Mouse (Mus musculus) CH12.LX (cell line): ENCODE measurements around the gene Snx30.

Experiments used
- CHD1 ChIP-seq: IDR thresholded peaks from 2 replicates; pipeline ENCODE4 v1.6.1; 2012; ENCODE audit warnings: low read depth, low read length, improper control_type of control experiment, inconsistent platforms
- CHD2 ChIP-seq: IDR thresholded peaks from 2 replicates; pipeline ENCODE4 v1.6.1; 2011; ENCODE audit warnings: low read length, improper control_type of control experiment
- CTCF ChIP-seq, 2 experiments: IDR thresholded peaks in 1 of 2; conservative IDR thresholded peaks in 1 of 2; 2 replicates each; pipeline ENCODE4 v1.5.1; 2011 to 2012; ENCODE audit warnings: low read depth in 2 of 2, low read length in 2 of 2, improper control_type of control experiment in 1 of 2, inconsistent platforms in 1 of 2, mild to moderate bottlenecking in 1 of 2, moderate library complexity in 1 of 2
- IRF4 ChIP-seq: IDR thresholded peaks from 2 replicates; pipeline ENCODE4 v1.6.1; 2014; ENCODE audit warnings: low read depth, mild to moderate bottlenecking, inconsistent platforms, low read length, improper control_type of control experiment
- KAT2A ChIP-seq: IDR thresholded peaks from 2 replicates; pipeline ENCODE4 v1.6.1; 2012; ENCODE audit warnings: low read length, improper control_type of control experiment, inconsistent platforms; ENCODE audit not compliant: insufficient replicate concordance
- MAFK ChIP-seq: IDR thresholded peaks from 2 replicates; pipeline ENCODE4 v1.6.1; 2011; ENCODE audit warnings: low read length, improper control_type of control experiment; ENCODE audit not compliant: insufficient replicate concordance
- MAX ChIP-seq: IDR thresholded peaks from 2 replicates; pipeline ENCODE4 v1.6.1; 2011; ENCODE audit warnings: low read length, improper control_type of control experiment
- MYC ChIP-seq: IDR thresholded peaks from 2 replicates; pipeline ENCODE4 v1.6.1; 2011; ENCODE audit warnings: low read depth, mild to moderate bottlenecking, improper control_type of control experiment, low read length
- NELFE ChIP-seq: IDR thresholded peaks from 2 replicates; pipeline ENCODE4 v1.6.1; 2011; ENCODE audit warnings: low read depth, low read length, improper control_type of control experiment
- POLR2A ChIP-seq: IDR thresholded peaks from 2 replicates; pipeline ENCODE4 v1.6.1; 2011; ENCODE audit warnings: low read depth, mild to moderate bottlenecking, improper control_type of control experiment, low read length
- TCF12 ChIP-seq: IDR thresholded peaks from 2 replicates; pipeline ENCODE4 v1.6.1; 2014; ENCODE audit warnings: low read depth, mild to moderate bottlenecking, inconsistent platforms, low read length, improper control_type of control experiment
- ZMIZ1 ChIP-seq: IDR thresholded peaks from 2 replicates; pipeline ENCODE4 v1.6.1; 2012; ENCODE audit warnings: low read depth, mild to moderate bottlenecking, inconsistent platforms, low read length, improper control_type of control experiment

DNA sequence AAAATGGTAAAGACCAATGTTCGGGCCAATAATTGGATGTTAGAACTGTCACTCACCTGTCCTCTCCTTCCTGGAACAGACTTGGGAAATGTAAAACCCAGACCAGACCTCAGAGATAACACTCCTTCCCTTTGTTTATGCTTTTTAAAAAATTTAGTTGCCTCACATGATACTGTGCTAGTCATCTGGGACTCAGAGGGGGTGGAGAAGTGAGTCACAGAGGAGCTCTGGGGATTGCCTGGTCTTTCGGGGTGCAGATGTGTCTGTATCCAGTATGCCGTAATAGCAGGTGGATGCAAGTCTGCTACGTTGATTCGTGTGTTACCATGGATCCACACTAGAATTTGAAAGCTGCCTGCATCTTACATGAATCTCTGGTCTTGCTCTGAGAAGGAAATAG, 87.1 kb downstream of the Snx30 start:
- no peak for TF ChIP-seq KAT2A
- TF ChIP-seq CTCF (conservative IDR thresholded peaks at IDR 0.05 in 1 of 2, IDR thresholded peaks at IDR 0.05 in 1 of 2; ENCODE audit: low read depth in 2 of 2, low read length in 2 of 2) = no peak
- no peak for TF ChIP-seq MAFK
- TF ChIP-seq MYC = no peak
- no peak for TF ChIP-seq IRF4
- TF ChIP-seq ZMIZ1 = no peak
- TF ChIP-seq CHD1 = no peak
- TF ChIP-seq CHD2 = no peak
- TF ChIP-seq NELFE = no peak
- no peak for TF ChIP-seq TCF12
- no peak for TF ChIP-seq POLR2A
- no peak for TF ChIP-seq MAX
